Mouse (Mus musculus): ENCODE measurements at regions not wholly inside any gene's neighbourhood (a gene's known extent, or its start where the extent isn't known, plus 50 kb on each side); places are given as distances from the start of the nearest gene placed in this dataset.

GRCm38 (mm10) chr17:79498321-79498720 lies 113.3 kb upstream of the Rmdn2 start:
- no peak for DNase-seq (ENCODE audit: low spot score)

- no peak for DNase-seq (ENCODE audit: low spot score)
Observed at GRCm38 (mm10) chr17:79501031-79501474, 110.6 kb upstream of the Rmdn2 start.

- DNase-seq (ENCODE audit: low spot score): no peak
Observed at GRCm38 (mm10) chr17:79501926-79502325, 109.7 kb upstream of the Rmdn2 start.

GRCm38 (mm10) chr17:79503037-79503436 lies 108.6 kb upstream of the Rmdn2 start:
- no peak for DNase-seq (ENCODE audit: low spot score)

- DNase-seq (ENCODE audit: low spot score): no peak
Observed at GRCm38 (mm10) chr17:79504209-79504608, 107.5 kb upstream of the Rmdn2 start.

- no peak for DNase-seq (ENCODE audit: low spot score)
Observed at GRCm38 (mm10) chr17:79505565-79505964, 106.1 kb upstream of the Rmdn2 start.

GRCm38 (mm10) chr17:79509281-79509680 lies 102.4 kb upstream of the Rmdn2 start:
- no peak for DNase-seq (ENCODE audit: low spot score)

- no peak for DNase-seq (ENCODE audit: low spot score)
Observed at GRCm38 (mm10) chr17:79509957-79510710, 101.5 kb upstream of the Rmdn2 start.

- DNase-seq (ENCODE audit: low spot score): no peak
Observed at GRCm38 (mm10) chr17:79511218-79511617, 100.4 kb upstream of the Rmdn2 start.

GRCm38 (mm10) chr17:79514076-79514475 lies 97.6 kb upstream of the Rmdn2 start:
- no peak for DNase-seq (ENCODE audit: low spot score)

GRCm38 (mm10) chr17:79518185-79518584 lies 93.5 kb upstream of the Rmdn2 start:
- DNase-seq (ENCODE audit: low spot score): no peak

GRCm38 (mm10) chr17:79518696-79519095 lies 93.0 kb upstream of the Rmdn2 start:
- DNase-seq (ENCODE audit: low spot score): no peak

- peak; percentile 7 for DNase-seq (ENCODE audit: low spot score)
Observed at GRCm38 (mm10) chr17:79519356-79519755, 92.3 kb upstream of the Rmdn2 start.

- no peak for DNase-seq (ENCODE audit: low spot score)
Observed at GRCm38 (mm10) chr17:79520283-79520682, 91.4 kb upstream of the Rmdn2 start.

- DNase-seq (ENCODE audit: low spot score): no peak
Observed at GRCm38 (mm10) chr17:79521691-79522090, 90.0 kb upstream of the Rmdn2 start.

GRCm38 (mm10) chr17:79523230-79523629 lies 88.4 kb upstream of the Rmdn2 start:
- no peak for DNase-seq (ENCODE audit: low spot score)

GRCm38 (mm10) chr17:79527391-79527790 lies 84.3 kb upstream of the Rmdn2 start:
- no peak for DNase-seq (ENCODE audit: low spot score)

GRCm38 (mm10) chr17:79536549-79536948 lies 75.1 kb upstream of the Rmdn2 start:
- no peak for DNase-seq (ENCODE audit: low spot score)

- no peak for DNase-seq (ENCODE audit: low spot score)
Observed at GRCm38 (mm10) chr17:79538789-79539188, 72.9 kb upstream of the Rmdn2 start.

GRCm38 (mm10) chr17:79540038-79540437 lies 71.6 kb upstream of the Rmdn2 start:
- DNase-seq (ENCODE audit: low spot score): no peak

GRCm38 (mm10) chr17:79540511-79540910 lies 71.2 kb upstream of the Rmdn2 start:
- DNase-seq (ENCODE audit: low spot score): no peak

GRCm38 (mm10) chr17:79543907-79544522 lies 67.6 kb upstream of the Rmdn2 start:
- no peak for DNase-seq (ENCODE audit: low spot score)

GRCm38 (mm10) chr17:79545878-79546277 lies 65.8 kb upstream of the Rmdn2 start:
- no peak for DNase-seq (ENCODE audit: low spot score)

- DNase-seq (ENCODE audit: low spot score): no peak
Observed at GRCm38 (mm10) chr17:79547075-79547474, 64.6 kb upstream of the Rmdn2 start.
